Mouse (Mus musculus) E14TG2a.4 (cell line): ENCODE measurements around the gene Cib4.

Source experiments
- CTCF ChIP-seq: conservative IDR thresholded peaks from 2 replicates; pipeline ENCODE4 v1.5.1; 2014; ENCODE audit warnings: low read length
- NANOG ChIP-seq: IDR thresholded peaks from 2 replicates; pipeline ENCODE4 v1.6.1; 2014; ENCODE audit warnings: borderline replicate concordance, low read length, mixed read lengths

DNA sequence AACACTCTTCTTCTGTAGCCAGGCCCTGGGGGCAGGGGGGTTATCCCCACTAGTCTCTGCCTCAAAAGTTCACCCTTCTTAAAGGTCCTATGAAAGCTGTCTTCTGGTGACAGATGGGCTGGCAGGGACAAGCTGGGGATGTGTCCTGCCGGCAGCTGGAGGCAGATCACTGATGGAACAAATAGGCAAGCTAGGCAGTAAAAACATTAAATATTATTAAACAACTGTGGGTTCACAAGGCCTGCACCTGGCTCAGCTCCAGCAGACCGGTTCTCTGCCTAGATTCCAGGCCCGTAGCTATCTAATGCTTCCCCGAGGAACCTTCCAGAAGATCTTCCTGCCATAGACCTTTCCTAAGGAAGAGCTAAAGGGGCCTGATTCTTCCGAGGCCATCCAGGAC, 27.5 kb downstream of the Cib4 start:
- TF ChIP-seq CTCF = no peak
- TF ChIP-seq NANOG = no peak
